Mouse (Mus musculus) cerebral cortex, adult 2 months (tissue): ENCODE measurements around the gene Zbtb2.

Experiments
- WGBS: fragments of 180-500 bp; shearing (Covaris S2); methylation state at CpG from one replicate; pipeline ENCODE4 v1.1.7; 2018; 5-methylcytosine and 5-hydroxymethylcytosine counted together

Zbtb2 gene

GRCm38 (mm10) chr10:4387701-4388383 lies at the start of gene Zbtb2:
Gene Zbtb2, minus strand, starts transcription at chr10:4388108.
- WGBS = under 1% methylated on average over 74 of the region's 87 CpGs

GRCm38 (mm10) chr10:4435416-4435815 lies 47.5 kb upstream of the Zbtb2 start:
- WGBS = 90% methylated on average over 3 of the region's 3 CpGs

GRCm38 (mm10) chr10:4433871-4434270 lies 46.0 kb upstream of the Zbtb2 start:
- 80% methylated on average over 2 of the region's 2 CpGs for WGBS

- WGBS = 9% methylated on average over 19 of the region's 19 CpGs
Measured at GRCm38 (mm10) chr10:4432996-4433755, 45.3 kb upstream of the Zbtb2 start.

- under 1% methylated on average over 75 of the region's 75 CpGs for WGBS
Measured at GRCm38 (mm10) chr10:4432123-4432931, 44.4 kb upstream of the Zbtb2 start, which contains the start of the genes Rmnd1 and Armt1. Gene Rmnd1, minus strand, starts transcription at chr10:4432388. Gene Armt1, plus strand, starts transcription at chr10:4432467.

- 5% methylated on average over 5 of the region's 5 CpGs for WGBS
Measured at GRCm38 (mm10) chr10:4431746-4432122, 43.8 kb upstream of the Zbtb2 start.

- WGBS = 77% methylated on average over 3 of the region's 3 CpGs
Measured at GRCm38 (mm10) chr10:4430826-4431225, 42.9 kb upstream of the Zbtb2 start.

GRCm38 (mm10) chr10:4430399-4430798 lies 42.5 kb upstream of the Zbtb2 start:
- WGBS = 84% methylated on average over 8 of the region's 8 CpGs

GRCm38 (mm10) chr10:4425245-4425644 lies 37.3 kb upstream of the Zbtb2 start:
- WGBS = 68% methylated on average over 8 of the region's 8 CpGs

GRCm38 (mm10) chr10:4407191-4407590 lies 19.3 kb upstream of the Zbtb2 start:
- WGBS = 89% methylated on average over 1 of the region's 1 CpGs

GRCm38 (mm10) chr10:4405511-4405910 lies 17.6 kb upstream of the Zbtb2 start:
- WGBS = 61% methylated on average over 5 of the region's 5 CpGs

GRCm38 (mm10) chr10:4404895-4405491 lies 17.1 kb upstream of the Zbtb2 start:
- 53% methylated on average over 5 of the region's 5 CpGs for WGBS

- 71% methylated on average over 5 of the region's 5 CpGs for WGBS
Measured at GRCm38 (mm10) chr10:4398058-4398457, 10.2 kb upstream of the Zbtb2 start.

- 49% methylated on average over 3 of the region's 3 CpGs for WGBS
Measured at GRCm38 (mm10) chr10:4395321-4395720, 7.4 kb upstream of the Zbtb2 start.

- WGBS = 18% methylated on average over 6 of the region's 6 CpGs
Measured at GRCm38 (mm10) chr10:4391851-4392250, 3.9 kb upstream of the Zbtb2 start.

- 34% methylated on average over 5 of the region's 5 CpGs for WGBS
Measured at GRCm38 (mm10) chr10:4391076-4391475, 3.2 kb upstream of the Zbtb2 start.

- 35% methylated on average over 2 of the region's 2 CpGs for WGBS
Measured at GRCm38 (mm10) chr10:4390550-4390949, 2.6 kb upstream of the Zbtb2 start.

GRCm38 (mm10) chr10:4389461-4390112 lies 1.7 kb upstream of the Zbtb2 start:
- 18% methylated on average over 5 of the region's 5 CpGs for WGBS

- 9% methylated on average over 10 of the region's 10 CpGs for WGBS
Measured at GRCm38 (mm10) chr10:4389036-4389435, 1.1 kb upstream of the Zbtb2 start.

GRCm38 (mm10) chr10:4388384-4388745 lies 457 bp upstream of the Zbtb2 start:
- under 1% methylated on average over 19 of the region's 19 CpGs for whole genome bisulfite sequencing
